Mouse (Mus musculus): ENCODE results near the gene Tnmd. TPM values are rescaled to one million over a fixed set of nuclear protein-coding genes. Genes with fewer than 3 reads are reported as not detected.

The Tnmd gene
- polyA plus RNA-seq, 1 experiment from 2014 or later = 11.6 TPM

Other genes with a start within 250 kb of the Tnmd start
- 7.4 and 9.4 TPM in 2 replicates for gene Pcdh19, start 162.0 kb upstream of the Tnmd start, polyA plus RNA-seq (2016; fragmentation: Nextera tagmentation; extraction: Ambion mirVana)
- 202 and 204 TPM in 2 replicates for gene Tspan6, start 47.4 kb downstream of the Tnmd start, polyA plus RNA-seq (2016; fragmentation: Nextera tagmentation; extraction: Ambion mirVana)
- 1.7 and 1.9 TPM in 2 replicates for gene Srpx2, start 57.4 kb downstream of the Tnmd start, polyA plus RNA-seq (2016; fragmentation: Nextera tagmentation; extraction: Ambion mirVana)
- 1.6 and 2.2 TPM in 2 replicates for gene Sytl4, start 130.8 kb downstream of the Tnmd start, polyA plus RNA-seq (2016; fragmentation: Nextera tagmentation; extraction: Ambion mirVana)
- gene Cstf2, start 208.2 kb downstream of the Tnmd start, polyA plus RNA-seq (2016; fragmentation: Nextera tagmentation; extraction: Ambion mirVana) = 70.2 and 70.5 TPM in 2 replicates

Data from hindbrain, embryonic 12.5 days (tissue).